Mouse (Mus musculus) olfactory bulb, adult 2 months (tissue): ENCODE results near the gene Ppp1r18. TPM values are rescaled to one million over a fixed set of nuclear protein-coding genes. Genes with fewer than 3 reads are reported as not detected.

ENCODE experiments used
- H3K27ac ChIP-seq: fragments of 200-500 bp; 2 replicates; pipeline ENCODE4 v1.5.1; 2012; ENCODE audit warnings: low read depth, low read length; ENCODE audit not compliant: insufficient read depth
- H3K4me1 ChIP-seq: fragments of 200-500 bp; 2 replicates; pipeline ENCODE4 v1.6.1; 2012; ENCODE audit warnings: low read length; ENCODE audit not compliant: control insufficient read depth, insufficient read depth
- H3K4me3 ChIP-seq: fragments of 200-500 bp; 2 replicates; pipeline ENCODE4 v1.5.1; 2012; ENCODE audit warnings: mild to moderate bottlenecking, low read depth, low read length, moderate library complexity; ENCODE audit not compliant: insufficient read depth
- CTCF ChIP-seq: fragments of 200-500 bp; IDR thresholded peaks from 2 replicates; pipeline ENCODE4 v1.5.1; 2012; ENCODE audit warnings: low read depth, mild to moderate bottlenecking, low read length, moderate library complexity; ENCODE audit not compliant: insufficient read depth
- POLR2A ChIP-seq: fragments of 200-500 bp; IDR thresholded peaks from 2 replicates; pipeline ENCODE4 v1.6.1; 2012; ENCODE audit warnings: mild to moderate bottlenecking, low read depth, low read length, moderate library complexity; ENCODE audit not compliant: insufficient read depth
- WGBS: fragments of 180-500 bp; shearing (Covaris S2); methylation state at CpG from one replicate; pipeline ENCODE4 v1.1.7; 2018; 5-methylcytosine and 5-hydroxymethylcytosine counted together
- polyA plus RNA-seq: library from polyadenylated mRNA; stranded (reverse); fragments of >200 nt; gene quantifications from 2 replicates; pipeline ENCODE4 v1.2.4, GENCODE M21; 2012; ENCODE audit warnings: low replicate concordance; ENCODE audit not compliant: missing spikeins, insufficient read depth, insufficient read length

The Ppp1r18 gene
- polyA plus RNA-seq, 1 experiment = not detected

DNA sequence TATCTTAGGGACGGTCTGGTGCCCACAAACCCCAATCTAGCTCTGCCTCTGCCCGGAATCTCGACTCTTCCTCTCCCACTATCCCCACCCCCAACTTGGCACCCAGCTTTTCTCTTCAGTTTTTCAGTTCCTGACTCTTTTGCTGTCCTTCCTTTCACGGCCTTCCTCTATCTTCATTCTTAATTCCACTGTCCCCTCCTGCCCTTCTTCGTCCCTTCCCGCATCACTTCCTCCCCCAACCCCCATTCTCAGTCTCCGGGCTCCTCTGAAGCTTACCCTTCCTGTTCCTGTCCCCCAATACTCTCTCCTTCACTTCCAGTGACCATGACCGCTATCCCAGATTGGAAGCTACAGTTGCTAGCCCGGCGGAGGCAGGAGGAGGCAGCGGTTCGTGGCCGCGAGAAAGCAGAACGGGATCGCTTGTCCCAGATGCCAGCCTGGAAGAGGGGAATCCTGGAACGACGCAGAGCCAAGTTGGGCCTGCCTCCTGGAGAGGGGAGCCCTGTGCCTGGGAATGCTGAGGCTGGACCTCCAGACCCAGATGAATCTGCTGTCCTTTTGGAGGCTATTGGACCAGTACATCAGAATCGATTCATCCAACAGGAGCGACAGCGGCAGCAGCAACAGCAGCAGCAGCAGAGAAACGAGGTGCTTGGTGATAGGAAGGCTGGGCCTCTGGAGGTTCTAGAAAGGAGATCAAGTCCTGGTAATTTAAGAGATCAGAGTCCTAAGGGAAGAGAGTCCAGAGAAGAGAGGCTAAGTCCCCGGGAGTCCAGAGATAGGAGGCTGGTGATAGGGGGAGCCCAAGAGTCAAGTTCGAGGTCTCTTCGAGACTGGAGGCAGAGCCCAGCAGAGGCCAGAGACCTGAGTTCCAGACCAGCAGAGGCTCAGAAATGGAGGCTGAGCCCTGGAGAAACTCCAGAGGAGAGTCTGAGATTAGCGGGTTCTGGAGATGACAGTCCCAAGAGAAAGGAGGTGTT, 1.8 kb downstream of the Ppp1r18 start:
- TF ChIP-seq POLR2A (no peak), CTCF (no peak)
- Histone ChIP-seq H3K4me3 (peak overlapping the region; percentile 53), H3K4me1 (peaks cover 47% of the 10 kb centered on the region), H3K27ac (peak overlapping the region; percentile 75)
- 27% methylated on average over 26 of the region's 26 CpGs for WGBS

DNA sequence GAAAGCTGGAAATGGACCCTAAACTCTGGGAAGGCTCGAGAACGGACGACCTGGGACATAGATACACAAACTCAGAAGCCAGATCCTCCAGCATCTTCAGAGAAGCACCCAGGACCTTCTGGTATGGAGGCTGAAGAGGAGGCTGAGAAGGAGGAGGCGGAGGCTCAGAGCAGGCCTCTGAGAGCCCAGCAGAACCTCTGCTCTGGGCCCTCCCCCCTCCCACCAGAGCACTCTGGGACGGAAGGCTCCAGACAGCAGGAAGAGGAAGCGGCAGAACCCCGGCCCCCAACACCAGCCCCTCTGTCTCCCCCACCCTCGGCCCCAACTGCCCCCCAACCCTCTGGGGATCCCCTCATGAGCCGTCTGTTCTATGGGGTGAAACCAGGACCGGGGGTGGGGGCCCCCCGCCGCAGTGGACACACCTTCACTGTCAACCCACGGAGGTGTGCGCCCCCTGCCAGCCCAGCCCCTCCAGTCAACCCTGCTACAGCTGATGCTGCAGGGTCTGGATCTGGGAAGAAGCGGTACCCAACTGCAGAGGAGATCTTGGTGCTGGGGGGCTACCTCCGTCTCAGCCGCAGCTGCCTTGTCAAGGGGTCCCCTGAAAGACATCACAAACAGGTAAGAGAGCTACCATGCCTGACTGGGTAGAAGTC, 2.9 kb downstream of the Ppp1r18 start:
- TF ChIP-seq POLR2A (no peak), CTCF (no peak)
- Histone ChIP-seq H3K4me1 (peaks cover 47% of the 10 kb centered on the region), H3K4me3 (peak overlapping the region; percentile 53), H3K27ac (peak overlapping the region; percentile 17; the same call in 1 of the 2 replicates)
- 43% methylated on average over 17 of the region's 17 CpGs for WGBS

DNA sequence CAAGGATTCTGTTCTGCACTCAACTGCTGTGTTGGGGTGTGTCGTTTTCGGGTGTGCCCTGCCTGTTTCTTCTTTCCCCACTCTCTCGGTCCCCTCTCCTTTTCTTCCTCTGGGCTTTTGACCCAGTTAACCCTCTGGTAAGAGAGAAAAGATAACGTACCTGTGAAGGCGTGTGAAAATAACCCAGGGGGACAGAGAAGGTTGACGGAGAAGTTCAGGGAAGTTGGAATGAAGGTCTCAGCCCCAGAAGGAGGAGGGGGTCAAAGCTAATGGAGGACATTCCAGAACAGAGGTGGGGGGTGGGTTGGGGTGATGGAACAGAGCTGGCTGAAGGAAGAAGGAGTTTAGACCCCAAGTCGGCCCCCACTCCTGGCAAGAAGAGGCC, 3.6 kb downstream of the Ppp1r18 start:
- WGBS = 17% methylated on average over 7 of the region's 7 CpGs
- Histone ChIP-seq H3K4me3 (peak overlapping the region; percentile 53), H3K27ac (peak overlapping the region; percentile 17; the same call in 1 of the 2 replicates), H3K4me1 (peaks cover 51% of the 10 kb centered on the region)
- TF ChIP-seq CTCF (no peak), POLR2A (no peak)

DNA sequence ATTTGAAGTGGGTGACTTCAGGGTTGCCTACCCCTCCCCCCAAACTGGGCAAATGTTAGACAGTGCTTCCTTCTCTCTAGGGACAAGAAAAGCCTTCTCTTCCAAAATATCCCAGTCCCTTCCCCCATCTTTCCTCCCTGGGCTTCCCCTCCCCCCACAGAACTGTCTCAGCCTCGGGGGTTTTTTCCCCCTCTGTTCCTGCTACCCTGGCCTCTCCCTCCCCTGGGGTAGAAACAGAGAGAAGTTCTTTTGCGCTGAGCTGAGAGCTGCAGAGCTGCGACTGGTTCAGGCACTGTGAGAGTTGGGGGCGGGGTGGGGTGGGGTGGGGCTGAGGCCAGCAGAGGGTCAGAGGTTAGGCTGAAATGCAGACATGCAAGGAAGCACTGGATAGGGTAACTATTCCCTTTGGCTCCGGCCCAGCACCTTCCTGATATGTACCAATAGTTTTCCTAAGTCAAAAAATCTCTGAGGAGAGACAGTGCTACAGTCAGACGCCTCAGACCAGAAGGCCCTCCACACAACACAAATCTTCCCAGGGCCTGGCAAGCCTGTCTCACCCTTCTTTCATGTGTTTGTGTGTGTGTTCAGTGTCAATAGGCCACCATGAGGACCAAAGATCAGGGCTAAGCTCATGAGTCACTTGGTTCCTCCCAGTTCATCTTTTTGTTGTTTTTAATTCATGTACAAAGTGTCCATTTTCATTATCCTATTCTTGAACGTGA, 4.1 kb downstream of the Ppp1r18 start:
- peak overlapping the region; percentile 53 for H3K4me3 ChIP-seq
- peak overlapping the region; percentile 17; the same call in 1 of the 2 replicates for H3K27ac ChIP-seq
- TF ChIP-seq CTCF (no peak), POLR2A (no peak)
- peaks cover 51% of the 10 kb centered on the region for H3K4me1 ChIP-seq
- WGBS = 21% methylated on average over 7 of the region's 7 CpGs

DNA sequence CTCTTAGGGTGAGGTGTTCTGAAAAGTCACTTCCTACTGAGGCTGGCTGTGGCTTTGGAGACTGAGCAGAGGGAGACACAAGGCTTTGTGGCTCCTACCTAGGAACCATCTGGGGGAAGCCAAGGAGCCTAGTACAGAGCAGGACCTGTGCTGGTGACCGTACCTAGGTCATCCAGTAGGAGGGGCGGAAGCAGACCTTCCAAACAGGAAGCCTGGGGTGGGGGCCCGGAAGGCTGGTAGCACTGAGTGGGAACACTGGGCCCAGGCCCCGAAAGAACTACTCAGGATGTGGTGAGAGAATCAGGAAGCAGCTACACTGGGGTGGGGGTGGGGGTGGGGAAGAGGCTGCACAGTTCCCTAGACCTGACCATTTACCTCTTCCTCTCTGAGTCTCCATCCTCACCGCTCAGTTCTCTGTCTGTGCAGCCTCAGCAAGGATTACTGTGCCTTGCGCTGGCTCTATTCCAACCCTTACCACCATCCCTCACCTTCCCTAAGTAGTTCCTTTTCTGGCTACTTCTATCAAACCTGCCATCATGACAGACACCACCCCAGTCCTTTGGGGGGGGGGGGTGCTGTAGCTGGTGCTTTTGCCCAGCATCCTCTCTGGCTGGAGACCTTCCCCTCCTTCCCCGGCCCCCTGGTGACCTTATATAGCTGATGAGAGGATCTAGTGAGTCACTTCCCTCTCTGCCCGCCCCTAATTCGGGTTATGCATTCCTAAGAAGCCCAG, 4.9 kb downstream of the Ppp1r18 start:
- TF ChIP-seq POLR2A = no peak
- no peak for TF ChIP-seq CTCF
- Histone ChIP-seq H3K4me1 (peaks cover 48% of the 10 kb centered on the region), H3K27ac (peak overlapping the region; percentile 79; the same call in 1 of the 2 replicates), H3K4me3 (peak overlapping the region; percentile 19; the same call in 1 of the 2 replicates)
- WGBS = 53% methylated on average over 9 of the region's 9 CpGs

DNA sequence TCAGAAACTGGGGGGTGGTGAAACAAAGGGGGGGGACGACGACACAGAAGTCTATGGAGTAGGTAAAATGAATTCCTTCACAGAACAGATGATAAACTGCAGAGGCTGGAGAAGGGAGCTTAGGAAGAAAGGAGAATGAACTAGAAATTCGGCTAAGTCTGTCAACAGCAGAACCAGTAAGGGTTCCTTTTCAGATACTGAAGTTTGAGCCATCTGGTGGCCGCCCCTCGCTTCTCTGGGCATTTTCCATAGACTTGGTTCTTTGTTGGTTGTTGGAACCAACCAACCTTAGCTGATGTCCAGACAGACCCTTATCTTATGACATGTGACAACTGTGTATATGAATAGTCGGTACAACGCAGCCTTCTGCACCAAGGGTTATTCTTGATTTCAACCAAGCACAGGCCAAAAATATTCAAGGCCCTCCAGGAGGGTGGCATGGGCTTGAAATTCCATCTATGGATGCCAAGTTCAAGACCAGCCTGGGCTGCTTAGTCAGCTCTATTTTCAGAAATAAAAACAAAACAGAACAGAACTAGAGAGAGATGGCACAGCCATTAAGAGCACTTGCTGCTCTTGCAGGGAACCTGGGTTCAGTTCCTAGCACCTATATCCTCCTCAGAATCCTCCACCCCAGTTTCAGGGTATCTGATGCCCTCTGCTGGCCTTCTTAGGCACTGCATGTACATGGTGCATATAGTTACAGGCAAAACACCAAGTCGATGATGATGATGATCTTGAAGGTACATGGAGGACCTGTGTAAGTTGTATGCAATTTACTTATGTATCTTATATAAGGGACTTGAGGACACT, 5.7 kb downstream of the Ppp1r18 start:
- Histone ChIP-seq H3K4me3 (no peak overlapping the region), H3K4me1 (peaks cover 44% of the 10 kb centered on the region), H3K27ac (peak overlapping the region; percentile 79; the same call in 1 of the 2 replicates)
- 56% methylated on average over 8 of the region's 8 CpGs for WGBS
- TF ChIP-seq CTCF = no peak
- no peak for TF ChIP-seq POLR2A

DNA sequence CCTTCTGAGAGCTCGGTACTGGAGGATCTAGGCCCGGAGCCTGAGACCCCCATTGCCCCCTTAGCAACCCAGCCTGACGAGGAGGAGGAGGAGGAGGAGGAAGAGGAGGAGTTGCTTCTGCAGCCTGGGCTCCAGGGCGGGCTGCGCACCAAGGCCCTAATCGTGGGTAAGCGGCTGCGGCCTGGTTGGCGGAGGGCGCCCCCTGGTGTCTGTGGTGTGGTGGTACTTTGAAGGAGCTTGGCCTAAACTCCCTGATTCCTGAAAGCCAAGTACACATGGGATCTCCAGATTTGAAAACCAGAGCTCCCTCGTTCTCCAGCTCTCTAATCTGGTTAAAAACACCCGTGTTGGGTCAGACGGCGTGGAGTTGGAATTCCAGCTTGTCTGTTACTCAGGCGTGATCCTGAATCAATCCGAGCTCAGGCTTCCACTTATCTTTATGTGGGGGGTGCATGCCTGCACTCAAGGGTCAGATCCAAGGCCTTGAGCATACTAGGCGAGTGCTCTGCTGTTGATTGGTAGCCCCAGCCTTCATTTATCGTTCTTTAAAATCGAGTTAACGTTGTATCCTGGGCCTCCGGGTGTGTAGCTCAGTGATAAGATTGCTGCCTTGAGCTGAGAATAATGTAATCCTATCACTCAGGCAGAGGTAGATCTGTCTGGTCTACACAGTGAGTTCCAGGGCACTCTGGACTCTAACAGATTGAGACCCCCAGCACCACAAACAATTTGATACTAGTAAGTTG, 8.6 kb downstream of the Ppp1r18 start:
- Histone ChIP-seq H3K4me3 (no peak overlapping the region), H3K4me1 (peaks cover 19% of the 10 kb centered on the region), H3K27ac (no peak overlapping the region)
- TF ChIP-seq POLR2A (no peak), CTCF (peak; percentile 79)
- 31% methylated on average over 21 of the region's 21 CpGs for WGBS
